Mouse (Mus musculus) myocyte (in vitro differentiated cells): ENCODE data around the gene Gabra5. TPM values are rescaled to one million over a fixed set of nuclear protein-coding genes. Genes with fewer than 3 reads are reported as not detected.

Source experiments
- H3K27me3 ChIP-seq: one replicate; pipeline ENCODE4 v1.6.1; 2011; ENCODE audit not compliant: control insufficient read depth, insufficient read depth, insufficient read length
- H3K36me3 ChIP-seq: one replicate; pipeline ENCODE4 v1.6.1; 2011; ENCODE audit not compliant: control insufficient read depth, insufficient read depth
- H3K4me2 ChIP-seq: one replicate; pipeline ENCODE4 v1.6.1; 2011; ENCODE audit warnings: low read depth, control low read depth
- H3K4me3 ChIP-seq: one replicate; pipeline ENCODE4 v1.5.1; 2011; ENCODE audit warnings: mild to moderate bottlenecking, control low read depth, moderate library complexity
- H3K79me2 ChIP-seq: one replicate; pipeline ENCODE4 v1.6.1; 2011; ENCODE audit not compliant: control insufficient read depth, insufficient read depth
- H3ac ChIP-seq: one replicate; pipeline ENCODE4 v1.6.1; 2011; ENCODE audit not compliant: control insufficient read depth, insufficient read length
- CEBPB ChIP-seq: IDR thresholded peaks from 2 replicates; pipeline ENCODE4 v1.6.1; 2011; ENCODE audit warnings: mild to moderate bottlenecking, moderate library complexity; ENCODE audit not compliant: poor library complexity, insufficient read depth, severe bottlenecking
- E2F4 ChIP-seq: IDR thresholded peaks from one replicate; pipeline ENCODE4 v1.6.1; 2011; ENCODE audit warnings: mild to moderate bottlenecking, control low read depth, moderate library complexity; ENCODE audit not compliant: insufficient read depth
- MAX ChIP-seq: IDR thresholded peaks from one replicate; pipeline ENCODE4 v1.6.1; 2011; ENCODE audit warnings: low read depth, mild to moderate bottlenecking, control low read depth
- MYOD1 ChIP-seq, 3 experiments: IDR thresholded peaks; one replicate each; pipeline ENCODE4 v1.6.1; 2011; ENCODE audit warnings: control low read depth in 2 of 3, low read depth in 2 of 3, mild to moderate bottlenecking in 2 of 3, moderate library complexity in 1 of 3; ENCODE audit not compliant: insufficient read length in 2 of 3, control insufficient read depth in 1 of 3
- MYOG ChIP-seq, 3 experiments: IDR thresholded peaks; one replicate each; pipeline ENCODE4 v1.6.1; 2011; ENCODE audit warnings: control low read depth in 2 of 3, low read depth in 2 of 3, mild to moderate bottlenecking in 2 of 3; ENCODE audit not compliant: insufficient read length in 2 of 3, control insufficient read depth in 1 of 3, insufficient read depth in 1 of 3
- POLR2A ChIP-seq: IDR thresholded peaks from one replicate; pipeline ENCODE4 v1.6.1; 2011; ENCODE audit warnings: low read depth, mild to moderate bottlenecking, control low read depth, moderate library complexity; ENCODE audit not compliant: insufficient read length
- POLR2AphosphoS2 ChIP-seq: IDR thresholded peaks from one replicate; pipeline ENCODE4 v1.6.1; 2011; ENCODE audit warnings: low read depth, control low read depth; ENCODE audit not compliant: insufficient read length
- REST ChIP-seq: IDR thresholded peaks from one replicate; pipeline ENCODE4 v1.6.1; 2011; ENCODE audit warnings: mild to moderate bottlenecking, control low read depth, moderate library complexity; ENCODE audit not compliant: insufficient read depth, insufficient read length
- SRF ChIP-seq: IDR thresholded peaks from one replicate; pipeline ENCODE4 v1.6.1; 2011; ENCODE audit warnings: low read depth; ENCODE audit not compliant: control insufficient read depth, insufficient read length
- TCF12 ChIP-seq: IDR thresholded peaks from one replicate; pipeline ENCODE4 v1.6.1; 2011; ENCODE audit warnings: mild to moderate bottlenecking, control low read depth; ENCODE audit not compliant: poor library complexity, insufficient read depth, severe bottlenecking
- TCF3 ChIP-seq: IDR thresholded peaks from one replicate; pipeline ENCODE4 v1.6.1; 2011; ENCODE audit warnings: low read depth, control low read depth; ENCODE audit not compliant: insufficient read length
- USF1 ChIP-seq: IDR thresholded peaks from one replicate; pipeline ENCODE4 v1.6.1; 2011; ENCODE audit warnings: low read depth, mild to moderate bottlenecking, control low read depth, moderate library complexity
- polyA plus RNA-seq: library from polyadenylated mRNA; unstranded; fragments of >200 nt; fragmentation: generic; extraction: Trizol; gene quantifications from one replicate; pipeline ENCODE4 v1.2.1, GENCODE M21; 2012; ENCODE audit warnings: missing spikeins

Gene Gabra5
- polyA plus RNA-seq, 1 experiment: not detected

DNA sequence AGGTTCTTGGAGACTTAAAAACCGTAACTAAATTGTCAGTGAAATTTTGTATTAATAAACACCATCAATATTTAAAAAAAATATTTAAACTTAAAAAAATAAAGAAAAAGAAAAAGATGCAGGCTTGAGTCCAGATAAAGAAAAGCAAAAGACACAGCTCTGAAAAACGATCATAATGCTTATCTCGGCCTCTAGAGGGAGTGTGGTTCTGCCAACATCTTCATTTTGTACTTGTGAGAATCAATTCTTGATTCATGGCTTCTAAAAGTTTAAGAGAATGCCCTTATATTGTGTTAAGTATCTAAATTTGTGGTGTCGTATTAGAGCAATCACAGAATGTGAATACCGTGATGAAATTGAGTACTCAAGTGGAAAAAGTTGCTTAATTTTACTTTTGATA is 49.5 kb downstream of the Gabra5 start:
- Histone ChIP-seq H3K79me2 (no peaks in the 10 kb centered on the region), H3K4me2 (no peak overlapping the region), H3ac (no peak overlapping the region), H3K36me3 (no peaks in the 10 kb centered on the region), H3K27me3 (no peaks in the 10 kb centered on the region), H3K4me3 (no peak overlapping the region)
- TF ChIP-seq CEBPB (no peak), POLR2AphosphoS2 (no peak), TCF12 (no peak), MYOG (IDR thresholded peaks at IDR 0.05; ENCODE audit: control insufficient read depth in 1 of 3, insufficient read depth in 1 of 3, insufficient read length in 2 of 3, low read depth in 2 of 3) (no peak), REST (no peak), MYOD1 (IDR thresholded peaks at IDR 0.05; ENCODE audit: control insufficient read depth in 1 of 3, insufficient read length in 2 of 3, low read depth in 2 of 3) (no peak), POLR2A (no peak), TCF3 (no peak), SRF (no peak), USF1 (no peak), MAX (no peak), E2F4 (no peak)

DNA sequence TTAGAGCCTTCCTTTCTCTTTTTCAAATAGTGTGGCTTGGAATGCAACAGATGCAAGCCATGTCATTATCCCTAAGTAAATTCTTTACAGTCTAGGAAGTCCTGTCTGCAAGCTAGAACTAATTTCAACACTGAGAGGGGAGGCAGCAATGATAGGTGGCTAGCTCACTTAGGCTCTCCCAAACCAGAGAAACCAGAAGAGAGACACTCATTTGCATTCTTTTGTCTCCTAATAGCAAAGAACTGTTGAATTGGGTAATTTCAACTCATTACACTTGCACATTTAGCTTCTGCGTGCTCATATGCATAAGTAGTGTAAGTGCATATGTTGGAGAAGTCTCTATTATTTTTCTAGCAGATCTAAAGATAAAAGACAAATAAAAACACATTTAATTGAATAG is 61.6 kb downstream of the Gabra5 start:
- Histone ChIP-seq H3K27me3 (no peaks in the 10 kb centered on the region), H3K36me3 (no peaks in the 10 kb centered on the region), H3K4me3 (no peak overlapping the region), H3K4me2 (no peak overlapping the region), H3K79me2 (no peaks in the 10 kb centered on the region), H3ac (no peak overlapping the region)
- no peak for TF ChIP-seq TCF12
- no peak for TF ChIP-seq MAX
- TF ChIP-seq SRF: no peak
- TF ChIP-seq POLR2A: no peak
- no peak for TF ChIP-seq MYOD1 (IDR thresholded peaks at IDR 0.05; ENCODE audit: control insufficient read depth in 1 of 3, insufficient read length in 2 of 3, low read depth in 2 of 3)
- no peak for TF ChIP-seq REST
- TF ChIP-seq E2F4: no peak
- TF ChIP-seq USF1: no peak
- TF ChIP-seq TCF3: no peak
- TF ChIP-seq POLR2AphosphoS2: no peak
- no peak for TF ChIP-seq MYOG (IDR thresholded peaks at IDR 0.05; ENCODE audit: control insufficient read depth in 1 of 3, insufficient read depth in 1 of 3, insufficient read length in 2 of 3, low read depth in 2 of 3)
- no peak for TF ChIP-seq CEBPB

DNA sequence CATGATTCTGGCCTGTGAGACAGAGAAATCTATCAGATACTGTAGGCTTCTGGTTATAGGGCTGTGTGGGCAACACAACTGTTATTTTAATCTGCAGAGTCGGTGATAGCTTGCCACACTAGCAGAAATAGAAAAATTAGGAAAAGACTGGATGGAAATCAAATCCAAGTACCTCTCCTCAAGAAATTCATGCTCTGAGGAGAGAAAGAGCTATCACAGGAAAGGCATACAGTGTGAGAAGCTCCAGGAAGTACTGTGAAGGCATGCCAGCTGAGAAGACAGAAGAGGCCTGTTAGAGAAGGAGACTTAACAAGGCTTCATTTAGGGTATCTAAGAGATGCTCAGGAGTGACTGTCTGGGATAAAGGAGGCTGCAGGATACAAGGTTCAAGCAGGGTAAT is 87.2 kb downstream of the Gabra5 start:
- Histone ChIP-seq H3ac (no peak overlapping the region), H3K27me3 (no peaks in the 10 kb centered on the region), H3K79me2 (no peaks in the 10 kb centered on the region), H3K4me2 (no peak overlapping the region), H3K36me3 (no peaks in the 10 kb centered on the region), H3K4me3 (no peak overlapping the region)
- TF ChIP-seq POLR2A (no peak), TCF12 (no peak), E2F4 (no peak), CEBPB (no peak), MYOD1 (IDR thresholded peaks at IDR 0.05; ENCODE audit: control insufficient read depth in 1 of 3, insufficient read length in 2 of 3, low read depth in 2 of 3) (no peak), MYOG (IDR thresholded peaks at IDR 0.05; ENCODE audit: control insufficient read depth in 1 of 3, insufficient read depth in 1 of 3, insufficient read length in 2 of 3, low read depth in 2 of 3) (no peak), SRF (no peak), MAX (no peak), REST (no peak), POLR2AphosphoS2 (no peak), TCF3 (no peak), USF1 (no peak)

DNA sequence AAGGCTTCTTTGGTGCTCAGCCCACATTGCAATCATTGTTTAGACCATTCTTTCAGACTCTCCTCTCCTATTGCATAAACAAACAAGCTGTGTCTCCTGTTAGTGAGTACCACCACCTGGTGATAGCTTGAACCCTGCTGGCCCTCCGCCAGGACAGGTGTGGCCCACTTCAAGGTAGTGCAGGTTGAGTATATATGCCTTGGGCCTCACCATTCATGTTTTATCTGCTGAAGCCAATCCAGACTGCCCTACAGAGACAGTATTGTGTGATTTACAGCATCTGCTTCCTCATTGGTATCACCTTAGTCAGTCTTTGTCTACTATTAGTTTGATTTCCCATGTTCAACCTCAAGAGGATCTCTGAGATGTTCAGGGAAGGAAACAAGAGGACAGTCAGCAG is 88.8 kb downstream of the Gabra5 start:
- no peak overlapping the region for H3K4me2 ChIP-seq
- no peaks in the 10 kb centered on the region for H3K36me3 ChIP-seq
- no peaks in the 10 kb centered on the region for H3K79me2 ChIP-seq
- no peak overlapping the region for H3K4me3 ChIP-seq
- no peak for TF ChIP-seq USF1
- H3K27me3 ChIP-seq: no peaks in the 10 kb centered on the region
- H3ac ChIP-seq: no peak overlapping the region

DNA sequence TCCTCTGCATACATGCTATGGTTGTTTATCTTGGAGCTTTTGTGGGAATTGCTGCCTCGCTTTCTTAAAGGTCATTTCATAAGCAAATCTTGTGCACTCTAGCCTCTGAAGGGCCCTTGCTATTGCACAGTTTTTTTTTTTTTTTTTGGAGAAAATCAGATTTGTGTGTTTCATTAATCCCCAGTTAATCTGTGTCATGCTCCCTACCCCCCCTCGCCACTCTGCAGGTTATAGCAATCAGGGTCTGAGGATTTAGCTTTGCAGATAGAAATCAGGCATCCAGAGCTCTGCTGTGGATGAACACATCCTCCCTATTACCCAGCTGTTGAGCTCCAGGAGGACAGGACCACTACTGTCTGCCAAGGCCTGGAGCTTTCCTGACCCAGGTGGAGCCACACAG is 90.5 kb downstream of the Gabra5 start, which contains the start of gene Gabrb3:
TSS of gene Gabrb3 (plus strand) at position 301 of the 400 bp plus-strand sequence.
- Histone ChIP-seq H3K4me3 (no peak within 1 kb of the TSS), H3K27me3 (no peaks in the 10 kb centered on the region), H3K79me2 (no peaks in the 10 kb centered on the region), H3ac (no peak within 1 kb of the TSS), H3K36me3 (no peaks in the 10 kb centered on the region), H3K4me2 (no peak within 1 kb of the TSS)
- TF ChIP-seq REST: no peak
- no peak for TF ChIP-seq TCF12
- no peak for TF ChIP-seq SRF
- TF ChIP-seq CEBPB: no peak
- TF ChIP-seq MAX: no peak
- no peak for TF ChIP-seq USF1
- TF ChIP-seq MYOG (IDR thresholded peaks at IDR 0.05; ENCODE audit: control insufficient read depth in 1 of 3, insufficient read depth in 1 of 3, insufficient read length in 2 of 3, low read depth in 2 of 3): no peak
- TF ChIP-seq POLR2A: no peak
- TF ChIP-seq E2F4: no peak
- TF ChIP-seq MYOD1 (IDR thresholded peaks at IDR 0.05; ENCODE audit: control insufficient read depth in 1 of 3, insufficient read length in 2 of 3, low read depth in 2 of 3): no peak
- TF ChIP-seq TCF3: no peak
- TF ChIP-seq POLR2AphosphoS2: no peak
